27 mouse cellular contexts compared by ENCODE assay signal in genomic region chr16:84627052-84627451, GRCm38 (mm10).
DNase-seq lines count a peak whose midpoint lies in the region; TF ChIP-seq lines count a peak whose summit lies in the region.
"Had no signal": no experiment of that assay in that cellular context is flagged by ENCODE, and none has a peak within 500 bp of the region (broad histone marks: within the 10 kb centered on the region; RNA-seq: fewer than 3 reads in every experiment).

No protein-coding gene starts in this region.

- no peak overlapping the region for H3ac ChIP-seq in myocyte (ENCODE audit: control insufficient read depth, insufficient read length)

- no peak overlapping the region for H3K4me3 ChIP-seq in myocyte
- H3K4me3 ChIP-seq: heart, embryonic 12.5 days; hindbrain, embryonic 12.5 days; limb, embryonic 13.5 days; liver, embryonic 12.5 days; midbrain, embryonic 10.5 days; neural tube, embryonic 15.5 days; stomach, embryonic 15.5 days had no signal

- DNase-seq in adrenal gland, adult 2 months = peak; percentile 12
- no peak for DNase-seq in adrenal gland, postnatal 14 days
- peak; percentile 8 to 13 for DNase-seq in right cerebral cortex, adult 2 months (ENCODE audit: low spot score in 2 of 2)
- DNase-seq in right cerebral cortex, postnatal 25 days = no peak
- no peak for DNase-seq in heart, postnatal 14 days
- DNase-seq in embryo, embryonic 10.5 days (ENCODE audit: low spot score) = no peak
- DNase-seq: adrenal gland, postnatal 25 days; cerebellum, adult 11 months; cerebellum, adult 9-11 months; gastrocnemius, postnatal 10 days; heart, adult 18-20 months; heart, postnatal 10 days; kidney, postnatal 10 days; lung, adult 18-20 months; lung, postnatal 10 days; right cerebral cortex, postnatal 4 days; thymus, adult 18-20 months; thymus, postnatal 36 days had no signal

- H3K36me3 ChIP-seq in myocyte (ENCODE audit: control insufficient read depth, insufficient read depth) = no peaks in the 10 kb centered on the region
- H3K36me3 ChIP-seq: G1E; heart, embryonic 12.5 days; hindbrain, embryonic 12.5 days; limb, embryonic 13.5 days; liver, embryonic 12.5 days; midbrain, embryonic 10.5 days; neural tube, embryonic 15.5 days; stomach, embryonic 15.5 days had no signal

- H3K27me3 ChIP-seq in myocyte (ENCODE audit: control insufficient read depth, insufficient read depth, insufficient read length) = no peaks in the 10 kb centered on the region
- H3K27me3 ChIP-seq: heart, embryonic 12.5 days; hindbrain, embryonic 12.5 days; limb, embryonic 13.5 days; liver, embryonic 12.5 days; neural tube, embryonic 15.5 days; stomach, embryonic 15.5 days had no signal

- H3K79me2 ChIP-seq in myocyte (ENCODE audit: control insufficient read depth, insufficient read depth) = no peaks in the 10 kb centered on the region

- no peak for TF ChIP-seq POLR2A in myocyte (IDR thresholded peaks at IDR 0.05; ENCODE audit: insufficient read length, low read depth)

- no peak overlapping the region for H3K4me2 ChIP-seq in myocyte (ENCODE audit: low read depth)
- H3K4me2 ChIP-seq: heart, embryonic 12.5 days; hindbrain, embryonic 12.5 days; limb, embryonic 13.5 days; liver, embryonic 12.5 days; neural tube, embryonic 15.5 days; stomach, embryonic 15.5 days had no signal

- intact Hi-C loops in heart, postnatal 14 days (cut with DNase I) = no loop called here

TF ChIP-seq in myocyte, 11 proteins besides CTCF, POLR2A, EP300 and RAD21:
- TF ChIP-seq TCF3 (IDR thresholded peaks at IDR 0.05; ENCODE audit: insufficient read length, low read depth) = no peak
- TF ChIP-seq CEBPB (IDR thresholded peaks at IDR 0.05; ENCODE audit: insufficient read depth, poor library complexity, severe bottlenecking) = peak; percentile 79
- no peak for TF ChIP-seq POLR2AphosphoS2 (IDR thresholded peaks at IDR 0.05; ENCODE audit: insufficient read length, low read depth)

Comparison
In these comparisons a context has a peak if more than half of its experiments do, and no peak if none do; other contexts are left out.
1. DNase-seq: peak in adrenal gland, adult 2 months (single experiment) and right cerebral cortex, adult 2 months (2 of 2); none in adrenal gland, postnatal 14 days (single experiment), right cerebral cortex, postnatal 25 days (single experiment), heart, postnatal 14 days (0 of 2) and embryo, embryonic 10.5 days (single experiment).